ENCODE assay signal across 22 mouse cellular contexts in genomic region chr12:14235351-14235750, GRCm38 (mm10).
"Had no signal": no experiment of that assay in that cellular context is flagged by ENCODE, and none has a peak within 500 bp of the region (broad histone marks: within the 10 kb centered on the region; RNA-seq: fewer than 3 reads in every experiment).

No protein-coding gene starts in this region.

- ATAC-seq: intestine, embryonic 16.5 days; liver, embryonic 12.5 days; midbrain, embryonic 13.5 days had no signal

- DNase-seq: kidney, adult 18-20 months; kidney, adult 9 months; kidney, postnatal 14 days; kidney, postnatal 4 days; liver; lung, adult 18-20 months; lung, postnatal 10 days; lung, postnatal 36 days; right cerebral cortex, postnatal 14 days; spleen, adult 18-20 months; thymus, adult 18-20 months; thymus, postnatal 36 days had no signal

- H3K27ac ChIP-seq: limb, embryonic 10.5 days; limb, embryonic 13.5 days; liver, embryonic 12.5 days; liver, embryonic 15.5 days; lung, embryonic 15.5 days; midbrain, embryonic 10.5 days; midbrain, embryonic 13.5 days; stomach, embryonic 15.5 days had no signal

- H3K4me3 ChIP-seq: limb, embryonic 10.5 days; limb, embryonic 13.5 days; liver, embryonic 12.5 days; liver, embryonic 15.5 days; lung, embryonic 15.5 days; megakaryocyte, embryonic 14.5 days; midbrain, embryonic 10.5 days; midbrain, embryonic 13.5 days; stomach, embryonic 15.5 days had no signal
